Mouse (Mus musculus) MEL (cell line): ENCODE measurements around the gene Cyp39a1. TPM values are rescaled to one million over a fixed set of nuclear protein-coding genes. Genes with fewer than 3 reads are reported as not detected.

Experiments used
- DNase-seq: peaks from one replicate; pipeline ENCODE4 v3.0.0; 2011; ENCODE audit warnings: low read depth, low spot score
- H3K27ac ChIP-seq: 2 replicates; pipeline ENCODE4 v1.5.1; 2012; ENCODE audit warnings: low read depth, mild to moderate bottlenecking, control low read depth, low read length, moderate library complexity; ENCODE audit not compliant: control insufficient read depth
- H3K27me3 ChIP-seq, 2 experiments: fragments of 150-350 bp in 1 of 2; sonication (generic) in 1 of 2; 2 replicates each; pipeline ENCODE4 v1.6.1; 2012; ENCODE audit warnings: low read length in 2 of 2, mild to moderate bottlenecking in 2 of 2, improper control_type of control experiment in 1 of 2, moderate library complexity in 1 of 2; ENCODE audit not compliant: insufficient read depth in 2 of 2, control insufficient read depth in 1 of 2
- H3K36me3 ChIP-seq, 2 experiments: 2 replicates each; pipeline ENCODE4 v1.6.1; 2012 to 2014; ENCODE audit warnings: low read length in 2 of 2, improper control_type of control experiment in 1 of 2, inconsistent platforms in 1 of 2, mild to moderate bottlenecking in 1 of 2; ENCODE audit not compliant: insufficient read depth in 2 of 2, control insufficient read depth in 1 of 2
- H3K4me1 ChIP-seq, 2 experiments: fragments of 150-350 bp in 1 of 2; sonication (generic) in 1 of 2; 2 replicates each; pipeline ENCODE4 v1.6.1; 2012; ENCODE audit warnings: low read length in 2 of 2, improper control_type of control experiment in 1 of 2, mild to moderate bottlenecking in 1 of 2; ENCODE audit not compliant: insufficient read depth in 2 of 2, control insufficient read depth in 1 of 2
- H3K4me3 ChIP-seq, 2 experiments: fragments of 150-350 bp in 1 of 2; sonication (generic) in 1 of 2; 2 replicates each; pipeline ENCODE4 v1.5.1; 2012; ENCODE audit warnings: low read depth in 2 of 2, low read length in 2 of 2, mild to moderate bottlenecking in 2 of 2, moderate library complexity in 2 of 2, control low read depth in 1 of 2, improper control_type of control experiment in 1 of 2; ENCODE audit not compliant: control insufficient read depth in 1 of 2, insufficient read depth in 1 of 2
- H3K79me2 ChIP-seq: 2 replicates; pipeline ENCODE4 v1.6.1; 2012; ENCODE audit warnings: mild to moderate bottlenecking, low read length, moderate library complexity; ENCODE audit not compliant: control insufficient read depth, poor library complexity, insufficient read depth
- H3K9ac ChIP-seq: 2 replicates; pipeline ENCODE4 v1.6.1; 2012; ENCODE audit warnings: low read depth, mild to moderate bottlenecking, control low read depth, low read length, moderate library complexity; ENCODE audit not compliant: control insufficient read depth, poor library complexity, severe bottlenecking
- H3K9me3 ChIP-seq: fragments of 150-350 bp; sonication (generic); replicated peaks from 2 replicates; pipeline ENCODE4 v1.6.1; 2012; ENCODE audit warnings: mild to moderate bottlenecking, low read length, improper control_type of control experiment, moderate library complexity; ENCODE audit not compliant: insufficient read depth
- BHLHE40 ChIP-seq: IDR thresholded peaks from 2 replicates; pipeline ENCODE4 v1.6.1; 2012; ENCODE audit warnings: low read depth, mild to moderate bottlenecking, inconsistent platforms, low read length, improper control_type of control experiment, borderline replicate concordance
- CTCF ChIP-seq, 3 experiments: IDR thresholded peaks in 2 of 3; conservative IDR thresholded peaks in 1 of 3; 2 replicates each; pipeline ENCODE4 v1.5.1; 2011 to 2012; ENCODE audit warnings: low read length in 3 of 3, low read depth in 2 of 3, mild to moderate bottlenecking in 2 of 3, improper control_type of control experiment in 1 of 3, inconsistent platforms in 1 of 3, mixed read lengths in 1 of 3, moderate library complexity in 1 of 3; ENCODE audit not compliant: control insufficient read depth in 1 of 3, insufficient read depth in 1 of 3, poor library complexity in 1 of 3, severe bottlenecking in 1 of 3
- ETS1 ChIP-seq: IDR thresholded peaks from 2 replicates; pipeline ENCODE4 v1.6.1; 2012; ENCODE audit warnings: low read depth, mild to moderate bottlenecking, inconsistent platforms, low read length, improper control_type of control experiment, moderate library complexity
- GABPA ChIP-seq: IDR thresholded peaks from 2 replicates; pipeline ENCODE4 v1.6.1; 2012; ENCODE audit warnings: low read depth, mild to moderate bottlenecking, inconsistent platforms, low read length, improper control_type of control experiment, moderate library complexity
- GATA1 ChIP-seq: IDR thresholded peaks from 2 replicates; pipeline ENCODE4 v1.6.1; 2011; ENCODE audit warnings: low read depth, low read length, improper control_type of control experiment
- KAT2A ChIP-seq: conservative IDR thresholded peaks from 2 replicates; pipeline ENCODE4 v1.6.1; 2012; ENCODE audit warnings: low read depth, low read length, improper control_type of control experiment, inconsistent platforms
- MAFK ChIP-seq: IDR thresholded peaks from 2 replicates; pipeline ENCODE4 v1.6.1; 2011; ENCODE audit warnings: low read depth, mild to moderate bottlenecking, low read length, improper control_type of control experiment, borderline replicate concordance
- MAX ChIP-seq: IDR thresholded peaks from 2 replicates; pipeline ENCODE4 v1.6.1; 2011; ENCODE audit warnings: low read length, improper control_type of control experiment
- MYB ChIP-seq: IDR thresholded peaks from 2 replicates; pipeline ENCODE4 v1.6.1; 2011; ENCODE audit warnings: mild to moderate bottlenecking, low read depth, low read length, improper control_type of control experiment
- MYC ChIP-seq: IDR thresholded peaks from 2 replicates; pipeline ENCODE4 v1.6.1; 2011; ENCODE audit warnings: low read depth, mild to moderate bottlenecking, low read length, improper control_type of control experiment, moderate library complexity
- NELFE ChIP-seq: IDR thresholded peaks from 2 replicates; pipeline ENCODE4 v1.6.1; 2011; ENCODE audit warnings: low read depth, low read length, improper control_type of control experiment
- NRF1 ChIP-seq: IDR thresholded peaks from 2 replicates; pipeline ENCODE4 v1.6.1; 2014; ENCODE audit warnings: low read depth, mild to moderate bottlenecking, inconsistent platforms, low read length, improper control_type of control experiment, moderate library complexity; ENCODE audit not compliant: poor library complexity, insufficient read depth, severe bottlenecking
- POLR2AphosphoS5 ChIP-seq: IDR thresholded peaks from 2 replicates; pipeline ENCODE4 v1.6.1; 2012; ENCODE audit warnings: low read depth, borderline replicate concordance, mild to moderate bottlenecking, inconsistent platforms, low read length, moderate library complexity, mixed read lengths
- RAD21 ChIP-seq: IDR thresholded peaks from 2 replicates; pipeline ENCODE4 v1.6.1; 2011; ENCODE audit warnings: mild to moderate bottlenecking, low read depth, low read length, improper control_type of control experiment
- SMC3 ChIP-seq: IDR thresholded peaks from 2 replicates; pipeline ENCODE4 v1.6.1; 2011; ENCODE audit warnings: low read depth, low read length, improper control_type of control experiment
- ZC3H11A ChIP-seq: IDR thresholded peaks from 2 replicates; pipeline ENCODE4 v1.6.1; 2012; ENCODE audit warnings: low read depth, mild to moderate bottlenecking, inconsistent platforms, low read length, improper control_type of control experiment
- ZNF384 ChIP-seq: IDR thresholded peaks from 2 replicates; pipeline ENCODE4 v1.6.1; 2012; ENCODE audit warnings: low read depth, mild to moderate bottlenecking, inconsistent platforms, low read length, improper control_type of control experiment
- polyA plus RNA-seq, 2 experiments: library from polyadenylated mRNA; stranded (reverse) in 1 of 2; unstranded in 1 of 2; fragments of >175 nt in 1 of 2; fragments of >200 nt in 1 of 2; gene quantifications; 2 replicates each; pipeline versions ENCODE4 v1.2.1 to v1.2.4; 2012; ENCODE audit warnings: low replicate concordance in 2 of 2, low read depth in 1 of 2; ENCODE audit not compliant: insufficient read length in 2 of 2, insufficient read depth in 1 of 2, missing spikeins in 1 of 2
- total RNA-seq: library from RNA; depleted of rRNA; stranded (reverse); fragments of 300-350 nt; gene quantifications from 2 replicates; pipeline ENCODE4 v1.2.3, GENCODE M21; 2012

The Cyp39a1 gene
- total and polyA plus RNA-seq, 3 experiments: not detected

GRCm38 (mm10) chr17:43698997-43699649 lies 31.9 kb downstream of the Cyp39a1 start:
- no peaks in the 10 kb centered on the region for H3K79me2 ChIP-seq
- TF ChIP-seq ZC3H11A (peak; percentile 40), CTCF (IDR thresholded peaks at IDR 0.05 in 2 of 3, conservative IDR thresholded peaks at IDR 0.05 in 1 of 3; ENCODE audit: control insufficient read depth in 1 of 3, insufficient read depth in 1 of 3, low read depth in 2 of 3, low read length in 3 of 3, poor library complexity in 1 of 3, severe bottlenecking in 1 of 3) (peak; percentile 53 to 86 (median 79)), RAD21 (peak; percentile 59), MYB (no peak), SMC3 (peak; percentile 79)
- H3K4me3 ChIP-seq: no peak overlapping the region
- H3K4me1 ChIP-seq: no peaks in the 10 kb centered on the region
- H3K36me3 ChIP-seq: no peaks in the 10 kb centered on the region
- no peak overlapping the region for H3K9ac ChIP-seq
- H3K27me3 ChIP-seq: no peaks in the 10 kb centered on the region
- H3K9me3 ChIP-seq: no peaks in the 10 kb centered on the region
- peak; percentile 59 for DNase-seq
- H3K27ac ChIP-seq: no peak overlapping the region

- H3K79me2 ChIP-seq: no peaks in the 10 kb centered on the region
- no peak overlapping the region for H3K27ac ChIP-seq
- DNase-seq: peak; percentile 29
- no peak overlapping the region for H3K4me3 ChIP-seq
- TF ChIP-seq MAX (no peak), CTCF (IDR thresholded peaks at IDR 0.05 in 2 of 3, conservative IDR thresholded peaks at IDR 0.05 in 1 of 3; ENCODE audit: control insufficient read depth in 1 of 3, insufficient read depth in 1 of 3, low read depth in 2 of 3, low read length in 3 of 3, poor library complexity in 1 of 3, severe bottlenecking in 1 of 3) (peak; percentile 33 to 60 (median 50)), ZNF384 (no peak), MAFK (no peak), RAD21 (peak; percentile 29), SMC3 (peak; percentile 57), ZC3H11A (peak; percentile 47)
- no peak overlapping the region for H3K9ac ChIP-seq
- no peaks in the 10 kb centered on the region for H3K9me3 ChIP-seq
- no peaks in the 10 kb centered on the region for H3K4me1 ChIP-seq
- no peaks in the 10 kb centered on the region for H3K36me3 ChIP-seq
- H3K27me3 ChIP-seq: no peaks in the 10 kb centered on the region
Measured at GRCm38 (mm10) chr17:43701060-43701459, 33.8 kb downstream of the Cyp39a1 start.

GRCm38 (mm10) chr17:43704216-43704930 lies 37.1 kb downstream of the Cyp39a1 start:
- no peaks in the 10 kb centered on the region for H3K36me3 ChIP-seq
- H3K9ac ChIP-seq: no peak overlapping the region
- H3K27me3 ChIP-seq: no peaks in the 10 kb centered on the region
- H3K4me1 ChIP-seq: no peaks in the 10 kb centered on the region
- no peaks in the 10 kb centered on the region for H3K9me3 ChIP-seq
- H3K79me2 ChIP-seq: no peaks in the 10 kb centered on the region
- no peak overlapping the region for H3K27ac ChIP-seq
- DNase-seq: no peak
- no peak overlapping the region for H3K4me3 ChIP-seq
- TF ChIP-seq GATA1 (no peak), KAT2A (no peak), ETS1 (no peak), BHLHE40 (no peak), NRF1 (no peak), MYC (no peak), NELFE (no peak), ZC3H11A (no peak), GABPA (no peak), POLR2AphosphoS5 (no peak), MAX (no peak)
- TF ChIP-seq, all 39 proteins: peak for 0
